Mouse (Mus musculus) gastrocnemius, adult 8-10 months (tissue): Measurements from ENCODE around the gene Nlrp10. TPM values are rescaled to one million over a fixed set of nuclear protein-coding genes. Genes with fewer than 3 reads are reported as not detected.

Source experiments
- DNase-seq, 2 experiments: peaks; one replicate each; pipeline ENCODE4 v3.0.0; 2022; ENCODE audit warnings: low spot score in 2 of 2
- total RNA-seq, 4 experiments: library from RNA; stranded (reverse); gene quantifications; 2 replicates each; pipeline ENCODE4 v1.2.4; 2022

Gene Nlrp10
- 1 to 10 TPM; 1.3 to 2.5 (median 1.8) TPM for total RNA-seq

DNA sequence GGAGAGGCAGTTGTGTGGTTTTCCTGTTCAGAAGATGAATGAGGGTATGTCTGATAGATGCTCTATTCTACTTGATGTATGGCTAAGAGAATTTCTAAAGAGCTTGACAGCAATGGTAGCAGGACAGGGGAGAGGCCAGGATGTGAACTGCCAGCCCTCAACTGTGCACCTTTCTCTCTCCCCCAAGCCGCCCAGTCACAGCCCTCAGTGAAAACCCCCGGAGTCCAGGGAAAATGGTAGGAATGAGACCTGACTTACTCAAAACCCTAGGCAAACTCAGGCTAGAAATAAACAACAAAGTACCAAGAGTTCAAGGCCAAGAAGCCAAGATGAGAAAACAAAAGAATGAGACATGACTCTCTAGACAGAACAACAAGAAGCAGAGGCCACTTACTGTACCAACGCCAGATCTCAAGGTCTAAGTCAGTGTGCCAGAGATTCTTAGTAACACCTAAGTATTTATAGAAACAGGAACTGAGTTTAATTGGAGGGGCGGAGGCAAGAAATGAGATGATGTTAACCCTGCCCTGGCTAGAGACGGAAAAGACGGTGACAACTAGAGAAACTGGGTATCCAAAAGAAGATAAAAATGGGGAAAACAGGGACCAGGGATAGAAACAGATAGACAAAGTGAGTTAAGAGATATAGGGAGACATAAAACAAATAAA is at the start of gene Nlrp10:
Nlrp10 (minus strand) TSS at position 453 of the 668 bp plus-strand sequence.
- DNase-seq, result no peak

DNA sequence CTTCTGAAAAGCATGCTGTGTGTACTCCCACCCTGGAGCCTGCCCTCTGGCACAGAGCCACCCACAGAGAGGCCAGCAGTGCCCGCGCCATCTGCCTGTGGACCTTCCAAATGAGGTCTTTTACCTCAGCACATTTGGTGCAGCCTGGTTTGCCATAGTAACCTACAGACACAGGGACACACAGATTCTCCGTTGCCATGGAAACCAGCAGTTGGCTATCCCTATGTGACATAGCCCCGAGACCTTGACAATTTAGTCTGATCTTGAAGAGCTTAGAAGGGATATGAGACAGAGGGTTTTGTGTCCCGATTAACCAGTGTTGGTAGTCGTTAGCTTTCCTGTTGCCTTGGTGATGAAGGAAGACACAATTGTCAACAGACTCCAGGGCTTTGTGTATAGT is 42.3 kb upstream of the Nlrp10 start:
- DNase-seq, result no peak

DNA sequence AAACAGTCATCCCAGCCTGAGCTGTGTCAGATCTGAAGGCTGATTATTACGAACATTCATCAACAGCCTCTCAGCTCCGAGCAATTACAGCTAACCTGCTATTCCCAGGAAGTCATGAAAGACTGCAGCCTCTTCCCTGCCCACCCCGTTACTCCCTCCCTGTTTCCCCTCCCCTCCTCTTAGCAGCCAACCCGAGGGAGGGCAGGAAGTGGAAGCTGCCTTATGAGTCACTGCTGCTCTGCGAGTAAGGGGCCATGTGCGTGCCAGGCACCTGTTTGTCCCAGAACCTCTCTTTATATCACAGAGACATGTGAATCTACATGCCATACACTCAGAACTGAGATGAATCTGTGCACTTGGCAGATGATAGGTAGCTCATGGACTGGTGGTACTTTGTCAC is 38.2 kb upstream of the Nlrp10 start:
- DNase-seq, result no peak

DNA sequence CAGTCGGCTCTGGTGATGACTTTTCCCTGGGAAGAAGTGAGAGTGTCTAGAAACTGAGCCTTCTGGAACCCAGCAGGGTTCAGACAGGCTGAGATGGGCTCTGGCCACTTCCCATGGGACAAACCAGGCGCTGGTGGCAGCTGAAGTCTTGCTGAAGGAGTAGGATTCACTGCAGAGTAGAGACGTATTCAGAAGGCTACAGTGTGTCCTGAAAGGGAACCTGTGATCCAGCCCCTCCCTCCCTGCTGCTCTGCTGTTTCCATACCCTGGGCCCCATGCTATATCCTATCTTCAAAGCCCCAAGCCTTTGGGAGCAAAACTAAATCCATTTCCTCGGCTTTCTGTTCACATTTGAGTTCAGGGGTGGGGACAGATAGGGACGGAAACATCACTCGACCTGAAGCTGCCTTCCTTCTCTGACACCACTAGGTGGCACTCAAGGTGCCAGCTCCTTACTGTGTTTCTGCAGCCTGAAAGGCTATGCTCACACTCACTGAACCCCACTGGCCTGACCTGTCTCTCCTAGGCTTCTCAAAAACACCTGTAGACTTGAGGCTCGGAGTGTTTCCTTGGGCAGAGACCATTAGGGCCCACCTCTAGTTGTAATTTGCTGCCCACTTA is 36.9 kb upstream of the Nlrp10 start:
- DNase-seq, result peak; percentile 18 to 21

DNA sequence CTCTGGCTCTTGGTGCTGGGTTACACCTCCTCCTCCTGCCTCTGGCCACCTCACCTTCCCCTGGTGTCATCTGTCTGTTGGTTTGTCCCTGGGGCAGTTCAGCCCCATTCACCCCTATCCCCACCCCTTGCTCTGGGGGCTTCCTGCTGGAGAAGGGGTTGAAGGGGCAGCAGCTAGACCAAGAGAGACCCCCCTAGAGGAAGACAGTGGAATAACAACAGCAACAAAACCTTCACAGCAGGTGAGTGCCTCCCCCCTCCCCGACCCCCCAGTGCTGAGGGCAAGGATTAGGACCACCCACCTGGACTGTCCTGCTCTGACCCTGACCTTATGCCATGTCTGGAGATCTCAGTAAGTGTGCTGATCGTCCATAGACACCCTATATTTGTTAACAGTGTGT is 36.0 kb upstream of the Nlrp10 start:
- no peak for DNase-seq

DNA sequence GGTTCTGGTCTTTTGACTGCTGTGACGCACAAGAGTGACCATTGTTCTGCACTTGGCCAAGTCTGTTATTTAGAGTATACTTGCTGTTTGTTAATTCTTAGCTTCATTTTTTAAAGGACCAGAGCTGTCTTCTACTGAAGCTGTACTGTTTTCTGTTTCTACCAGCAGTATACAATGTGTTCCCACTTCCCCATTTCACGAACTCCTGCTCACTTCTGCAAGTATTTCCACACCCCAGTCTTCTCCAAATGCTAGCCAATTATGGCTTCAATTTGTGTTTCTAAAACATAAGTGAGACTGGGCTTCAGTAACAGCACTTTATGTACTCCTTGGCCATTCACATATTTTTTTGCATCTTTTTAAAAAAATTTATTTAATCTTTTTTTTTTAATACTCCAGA is 27.8 kb upstream of the Nlrp10 start:
- DNase-seq, result no peak

DNA sequence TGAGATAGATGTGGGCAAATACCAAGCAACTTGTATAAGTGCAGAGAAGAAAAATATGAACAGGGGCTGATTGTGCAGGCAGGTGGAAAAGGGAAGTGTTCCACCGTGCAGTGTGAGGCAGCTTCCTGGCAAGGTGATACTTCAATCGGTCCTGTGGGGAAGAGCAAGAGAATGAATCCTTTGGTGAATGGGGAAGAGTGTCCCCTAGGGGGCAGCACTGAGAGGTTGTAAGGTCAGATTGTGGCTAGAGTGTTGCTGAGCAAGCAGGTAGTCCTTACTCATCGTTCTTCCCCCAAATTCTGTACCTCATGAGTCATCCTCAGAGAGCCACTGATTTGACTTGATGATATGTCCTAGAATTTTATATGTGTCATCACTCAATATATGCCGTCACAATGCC is 24.2 kb upstream of the Nlrp10 start:
- DNase-seq, result no peak

DNA sequence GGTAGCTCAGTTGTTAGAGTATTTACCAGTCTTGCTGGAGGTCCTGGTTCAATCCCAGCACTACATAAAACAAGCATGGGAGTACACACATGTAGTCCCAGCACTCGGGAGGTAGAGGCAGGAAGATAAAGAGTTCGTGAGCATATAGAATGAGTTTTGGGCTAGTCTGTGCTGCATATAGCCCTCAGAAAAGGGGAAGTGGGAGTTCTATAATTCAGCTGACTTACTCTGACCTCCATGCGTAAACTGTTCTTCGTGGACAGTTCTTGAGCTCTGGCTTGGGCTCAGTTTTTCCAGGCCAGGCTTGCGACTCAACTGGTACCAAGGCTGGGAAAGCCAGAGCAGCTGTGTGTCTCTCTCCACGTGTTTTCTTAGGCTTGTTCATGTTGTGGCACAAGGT is 22.8 kb upstream of the Nlrp10 start:
- no peak for DNase-seq

DNA sequence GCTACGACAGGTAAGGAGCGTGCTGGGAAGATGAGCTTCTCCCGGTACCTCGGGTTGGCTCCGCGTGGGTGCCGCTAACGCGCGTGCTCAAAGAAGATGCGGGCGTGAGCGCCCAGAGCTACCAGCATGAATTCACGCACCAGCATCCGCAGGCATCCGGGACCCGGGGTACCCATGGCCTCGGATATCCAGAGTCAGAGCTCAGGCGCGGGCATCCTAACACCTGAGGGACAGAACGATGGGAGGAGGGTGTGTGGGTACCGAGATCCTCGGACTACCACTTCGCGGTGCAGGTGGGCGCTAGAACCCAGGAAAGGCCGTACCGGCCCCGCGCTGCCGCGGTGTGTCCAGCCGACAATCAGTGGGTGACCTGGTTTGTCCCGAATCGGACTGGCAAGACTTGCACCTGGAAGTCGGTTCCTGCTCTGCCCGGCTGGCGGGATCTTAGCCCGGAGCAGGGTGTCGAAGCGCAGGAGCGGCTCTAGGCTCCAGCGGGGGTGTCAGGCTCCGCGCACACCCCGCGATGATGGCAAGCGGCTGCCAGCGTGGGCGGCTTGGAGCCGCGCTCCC is 20.9 kb upstream of the Nlrp10 start:
- DNase-seq, result no peak

DNA sequence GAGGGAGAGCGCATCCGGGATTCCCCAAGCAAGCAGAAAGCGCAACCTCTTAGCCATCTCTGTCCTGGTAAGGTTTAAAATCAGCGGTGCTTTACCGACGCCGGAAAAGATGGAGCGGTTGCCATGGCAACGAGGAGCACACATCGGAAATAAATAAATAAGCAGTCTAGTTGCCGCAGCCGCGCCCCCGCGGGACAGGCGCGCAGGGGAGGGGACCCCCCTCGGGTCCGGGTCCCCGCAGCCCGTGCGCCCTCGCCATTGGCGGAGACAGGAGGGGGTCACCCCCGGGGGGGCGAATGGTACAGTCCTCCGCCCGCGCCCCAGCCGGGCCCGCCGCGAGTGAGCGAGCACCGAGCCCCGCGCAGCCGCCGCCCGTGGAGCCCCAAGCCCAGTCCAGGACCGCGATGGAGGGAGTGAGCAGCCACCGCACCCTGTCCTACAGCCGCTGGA is 20.4 kb upstream of the Nlrp10 start, which contains the start of gene Tub:
Tub (plus strand) TSS at position 27 of the 450 bp plus-strand sequence.
- peak in 1 of 2 experiments; percentile 13 for DNase-seq

DNA sequence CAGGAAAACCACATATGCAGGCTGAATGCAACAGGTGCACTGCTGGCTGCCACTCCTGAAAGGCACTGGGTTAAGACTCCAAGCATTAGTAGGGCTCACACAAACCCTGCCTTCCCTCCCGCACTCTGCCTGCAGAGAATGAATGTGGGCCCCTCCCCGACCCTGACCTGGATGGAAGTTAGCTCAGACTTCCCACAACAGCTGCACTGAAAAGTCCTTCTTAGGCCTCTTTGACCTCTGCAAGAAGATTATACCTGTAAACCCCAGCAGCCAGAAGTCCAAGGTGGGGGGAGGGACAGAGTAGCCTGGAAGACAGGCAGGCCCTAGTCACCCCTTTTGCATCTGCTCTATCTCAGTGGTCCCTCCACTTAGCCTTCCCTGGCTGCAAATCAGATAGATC is 19.3 kb upstream of the Nlrp10 start:
- DNase-seq, result no peak

DNA sequence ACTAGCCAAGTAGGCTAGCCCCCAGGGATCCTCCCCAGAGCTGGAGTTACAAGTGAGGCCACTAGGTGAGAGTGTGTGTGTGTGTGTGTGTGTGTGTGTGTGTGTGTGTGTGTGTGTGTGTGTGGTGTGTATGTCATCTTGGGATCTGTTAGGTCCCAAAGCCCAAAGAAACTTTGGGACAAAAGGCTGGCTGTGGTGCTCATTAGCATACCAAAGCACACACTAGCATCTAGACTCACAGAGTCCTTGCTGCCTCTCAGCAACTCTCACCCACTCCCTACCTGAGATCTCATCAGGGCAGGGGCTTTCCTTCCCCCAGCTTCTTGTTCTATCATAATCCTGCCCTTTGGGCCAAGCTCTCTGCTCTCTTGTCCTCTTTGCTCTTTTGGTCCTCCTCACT is 18.6 kb upstream of the Nlrp10 start:
- no peak for DNase-seq

DNA sequence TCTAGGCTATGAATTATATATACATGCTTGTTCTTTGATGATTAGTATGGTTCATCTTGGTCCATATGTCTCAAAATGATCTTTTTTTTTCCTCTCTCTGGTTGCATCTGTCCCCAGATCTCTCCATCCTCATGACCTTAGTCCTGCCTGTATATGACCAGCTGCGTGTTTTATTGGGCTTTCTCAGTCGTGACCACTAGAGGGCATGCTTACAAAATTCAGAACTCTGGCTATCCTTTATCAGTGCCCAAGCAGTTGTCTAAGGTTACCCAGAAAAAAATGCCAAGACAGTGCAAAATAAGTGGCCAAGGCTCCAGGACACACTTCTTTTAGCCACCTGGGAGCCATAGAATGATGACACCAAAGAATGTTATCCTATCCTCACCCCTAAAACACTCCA is 14.0 kb upstream of the Nlrp10 start:
- no peak for DNase-seq

DNA sequence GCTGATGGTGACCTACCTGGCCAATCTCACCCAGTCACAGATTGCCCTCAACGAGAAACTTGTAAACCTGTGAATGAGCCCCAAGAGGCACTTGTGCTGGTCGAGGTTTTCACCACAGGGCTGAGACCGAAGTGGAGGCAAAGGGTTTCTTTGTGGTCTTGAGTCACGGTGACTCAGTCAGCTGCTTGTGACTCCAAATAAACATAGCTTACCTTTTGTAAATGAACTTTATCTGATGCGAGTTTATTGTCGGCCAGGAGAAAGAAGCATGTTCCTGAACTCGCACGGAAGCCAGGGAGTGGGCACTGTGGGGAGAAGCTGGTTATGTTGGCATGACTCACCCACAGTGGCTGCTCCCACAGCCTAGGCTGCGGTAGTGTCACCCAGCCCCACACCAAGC is 11.5 kb upstream of the Nlrp10 start:
- no peak for DNase-seq

DNA sequence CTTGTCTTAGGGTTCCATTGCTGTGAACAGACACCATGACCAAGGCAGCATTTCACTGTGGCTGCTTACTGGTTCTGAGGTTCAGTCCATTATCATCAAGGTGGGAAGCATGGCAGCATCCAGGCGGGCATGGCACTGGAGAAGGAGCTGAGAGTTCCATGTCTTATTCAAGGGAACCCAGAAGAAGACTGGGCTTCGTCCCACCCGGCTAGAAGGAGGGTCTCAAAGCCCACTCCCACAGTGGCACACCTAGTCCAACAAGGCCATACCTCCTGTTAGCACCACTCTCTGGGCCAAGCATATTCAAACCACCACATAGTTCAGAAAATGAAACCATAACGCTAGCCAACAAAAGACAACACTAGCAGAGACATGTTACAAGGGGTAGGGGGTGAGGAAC is 6.6 kb upstream of the Nlrp10 start:
- no peak for DNase-seq

DNA sequence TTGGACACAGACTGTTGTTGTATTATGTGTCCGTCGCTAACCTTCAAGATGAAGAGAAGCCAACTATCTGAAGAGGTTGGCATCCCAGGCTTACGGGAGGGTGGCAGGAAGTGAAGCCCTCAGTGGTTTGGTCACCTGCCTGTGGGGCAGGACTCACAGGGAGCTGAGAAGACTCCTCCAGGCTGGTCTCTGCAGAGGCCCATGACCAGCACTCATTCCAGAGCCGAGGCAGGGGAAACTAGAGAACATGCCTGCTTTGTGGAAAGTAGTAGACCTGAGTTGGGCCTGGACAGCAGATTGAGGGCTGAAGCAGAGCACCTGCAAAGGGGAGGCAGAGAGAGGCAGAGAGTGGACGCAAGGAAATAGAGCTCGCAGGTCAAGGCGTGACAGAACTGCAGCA is 5.4 kb upstream of the Nlrp10 start:
- DNase-seq, result no peak

DNA sequence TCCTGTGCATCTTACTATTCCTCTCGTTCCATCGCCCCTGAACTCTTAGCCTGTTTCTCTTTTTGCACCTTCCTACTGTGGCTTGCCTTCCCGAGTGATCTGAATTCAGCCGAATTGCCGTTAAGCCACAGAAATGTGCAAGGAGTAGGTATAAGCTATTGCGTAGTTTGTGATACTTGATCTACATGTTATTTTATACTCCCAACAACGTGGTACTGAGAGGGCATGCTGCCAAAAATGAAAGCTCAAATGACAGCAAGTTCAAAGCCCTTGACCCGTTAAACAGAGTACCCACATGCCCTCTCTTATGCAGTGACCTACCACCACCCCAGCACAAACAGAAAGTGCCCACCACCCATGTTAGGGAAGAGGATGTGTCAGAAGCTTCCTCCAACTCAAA is 4.9 kb upstream of the Nlrp10 start:
- no peak for DNase-seq

DNA sequence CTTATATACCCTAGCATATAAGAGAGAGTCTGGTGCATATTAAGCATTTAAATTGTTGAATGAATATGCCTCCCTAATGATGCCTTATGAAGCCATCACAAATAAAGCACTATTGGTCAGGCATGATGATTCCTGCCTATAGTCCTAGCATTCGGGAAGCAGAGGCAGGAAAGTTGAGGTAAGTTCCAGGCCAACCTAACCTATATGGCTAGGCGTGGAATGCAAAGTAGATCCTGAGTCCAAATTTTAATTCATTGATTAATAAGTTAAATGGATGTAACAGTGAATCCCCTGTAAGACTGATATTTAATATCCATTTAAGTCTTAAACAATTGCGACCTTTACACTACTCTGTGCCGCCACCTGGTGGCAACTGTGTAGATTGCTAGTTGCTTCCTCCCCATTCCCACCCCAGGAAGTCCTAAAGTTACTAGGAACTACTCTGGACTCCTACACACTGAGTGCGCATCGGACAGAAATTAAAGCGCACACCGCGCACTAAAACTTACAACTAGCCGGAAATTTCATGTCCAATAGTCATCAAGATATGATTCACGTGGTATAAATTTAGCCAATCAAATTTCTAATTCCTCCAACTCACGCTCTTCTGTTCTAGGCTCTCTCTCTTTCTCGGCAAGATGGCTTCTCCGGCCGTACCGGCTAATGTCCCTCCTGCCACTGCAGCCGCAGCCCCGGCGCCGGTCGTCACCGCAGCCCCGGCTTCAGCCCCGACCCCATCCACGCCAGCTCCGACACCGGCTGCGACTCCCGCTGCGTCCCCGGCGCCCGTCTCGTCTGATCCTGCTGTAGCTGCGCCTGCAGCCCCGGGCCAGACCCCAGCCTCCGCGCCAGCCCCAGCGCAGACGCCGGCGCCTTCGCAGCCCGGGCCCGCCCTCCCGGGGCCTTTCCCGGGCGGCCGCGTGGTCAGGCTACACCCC is 4.1 kb upstream of the Nlrp10 start, which contains the start of gene Eif3f:
Eif3f (plus strand) TSS at position 624 of the 938 bp plus-strand sequence.
- DNase-seq, result peak; percentile 88 to 94

DNA sequence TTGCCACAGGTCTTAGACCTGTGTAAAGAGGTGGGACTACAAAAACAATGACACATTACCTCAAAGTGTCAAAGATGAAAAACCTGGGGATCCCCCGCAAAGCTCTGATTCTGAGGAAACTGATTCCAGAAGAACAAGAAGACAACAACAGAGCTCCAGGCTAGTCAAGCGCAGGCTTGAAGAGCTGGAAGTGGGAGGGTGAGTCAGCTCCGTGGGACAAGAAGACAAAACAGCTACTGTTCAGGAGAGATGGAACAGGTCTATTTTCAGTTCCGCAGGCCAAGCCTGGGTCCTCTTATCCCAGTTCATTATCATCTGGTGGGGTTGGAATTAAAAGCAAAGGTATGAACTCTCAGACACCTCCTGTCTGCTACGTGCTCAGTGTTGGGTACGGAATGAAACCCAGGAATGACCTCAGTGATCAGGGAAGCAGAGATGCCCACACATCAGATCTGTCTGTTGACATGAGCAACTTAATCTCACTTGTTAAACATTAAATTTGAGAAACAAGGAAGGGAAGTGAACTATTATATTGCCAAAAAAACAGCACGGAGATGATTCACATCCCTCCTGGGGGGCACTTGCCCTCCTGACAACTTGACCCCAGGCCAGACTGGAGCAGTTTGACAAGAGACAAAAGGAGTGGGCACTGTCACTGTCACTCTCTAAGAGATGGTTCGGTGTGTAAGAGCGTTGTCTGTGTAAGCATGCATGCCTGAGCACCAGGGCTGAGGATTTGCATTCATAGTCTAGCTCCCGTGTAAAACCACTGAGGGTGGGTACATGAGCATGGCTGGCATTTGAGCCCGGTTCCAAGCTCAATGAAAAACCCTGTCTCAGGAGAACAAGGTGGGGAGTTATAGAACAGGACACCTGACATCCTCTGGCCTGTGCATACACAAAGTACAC is 1.4 kb downstream of the Nlrp10 start:
- DNase-seq, result no peak

DNA sequence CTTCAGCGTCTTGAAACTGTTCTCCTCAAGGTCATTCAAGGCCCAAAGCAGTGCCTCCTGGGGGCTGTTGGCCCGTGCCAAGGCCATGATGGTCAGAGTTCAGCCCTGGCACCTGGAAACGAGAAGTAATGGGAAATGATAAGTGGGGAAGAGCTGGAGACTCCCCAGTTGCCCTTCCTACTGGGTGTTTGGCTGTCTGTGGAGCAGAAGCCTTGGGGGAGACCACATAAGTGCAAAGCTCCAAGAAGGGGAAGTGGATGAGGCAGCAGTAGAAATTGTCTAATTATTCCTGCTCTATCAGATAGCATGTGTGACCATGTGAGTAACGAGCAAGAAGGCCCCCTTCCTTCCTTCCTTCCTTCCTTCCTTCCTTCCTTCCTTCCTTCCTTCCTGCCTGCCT is 2.9 kb downstream of the Nlrp10 start:
- no peak for DNase-seq

DNA sequence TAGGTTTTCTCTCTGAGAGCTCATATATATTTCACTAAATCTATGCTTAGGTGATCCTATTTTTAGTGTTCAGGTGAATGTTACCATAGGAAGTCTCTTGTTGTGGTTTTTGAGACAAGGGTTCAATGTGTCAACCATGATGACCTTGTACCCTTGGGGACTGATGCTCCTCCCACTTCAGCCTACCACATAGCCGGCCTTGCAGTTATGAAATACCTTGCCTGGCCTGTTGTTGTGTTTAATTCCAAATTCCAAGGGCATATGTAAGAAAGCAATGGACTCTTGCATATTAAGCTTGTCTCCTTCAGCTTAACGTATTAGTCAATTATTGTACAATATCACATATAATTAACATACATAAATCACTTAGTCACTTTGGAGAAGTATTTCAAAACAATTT is 26.0 kb downstream of the Nlrp10 start:
- no peak for DNase-seq
